Mouse (Mus musculus) Patski (cell line): ENCODE results near the gene Aes. TPM values are rescaled to one million over a fixed set of nuclear protein-coding genes. Genes with fewer than 3 reads are reported as not detected.

Experiments used
- ATAC-seq: fragments of 100-300 bp; one replicate; pipeline ENCODE4 v1.8.0; 2021
- CTCF ChIA-PET: fragments of 350-600 bp; sonication (Branson Sonifier 250); formaldehyde crosslinking; loops from one replicate; lab custom pipeline; 2022; ENCODE audit warnings: inconsistent platforms; lab: Charles Lee
- POLR2A ChIA-PET: fragments of 350-600 bp; sonication (Branson Sonifier 250); formaldehyde crosslinking; loops from one replicate; lab custom pipeline; 2022; ENCODE audit warnings: antibody characterized with exemption, inconsistent platforms; lab: Charles Lee
- DNase-seq: peaks from one replicate; pipeline ENCODE4 v3.0.0-alpha.2; 2011; ENCODE audit warnings: low read depth, low spot score
- H3K27me3 ChIP-seq: fragments of 371-371 bp; one replicate; pipeline ENCODE4 v1.5.1; 2021
- CTCF ChIP-seq: fragments of 100-300 bp; IDR thresholded peaks from one replicate; pipeline ENCODE4 v1.5.1; 2021
- in situ Hi-C: fragments of 300-500 bp; cut with MboI; formaldehyde crosslinking; loops from 3 replicates; pipeline ENCODE4 v1.11.1; 2018; ENCODE audit warnings: low pct_unique_long_range_greater_than_20kb, mixed read lengths
- polyA plus RNA-seq: library from polyadenylated mRNA; unstranded; gene quantifications from one replicate; pipeline ENCODE4 v1.2.3, GENCODE M21; 2021

The Aes gene
- polyA plus RNA-seq, 1 experiment from 2014 or later: 1,239 TPM

DNA sequence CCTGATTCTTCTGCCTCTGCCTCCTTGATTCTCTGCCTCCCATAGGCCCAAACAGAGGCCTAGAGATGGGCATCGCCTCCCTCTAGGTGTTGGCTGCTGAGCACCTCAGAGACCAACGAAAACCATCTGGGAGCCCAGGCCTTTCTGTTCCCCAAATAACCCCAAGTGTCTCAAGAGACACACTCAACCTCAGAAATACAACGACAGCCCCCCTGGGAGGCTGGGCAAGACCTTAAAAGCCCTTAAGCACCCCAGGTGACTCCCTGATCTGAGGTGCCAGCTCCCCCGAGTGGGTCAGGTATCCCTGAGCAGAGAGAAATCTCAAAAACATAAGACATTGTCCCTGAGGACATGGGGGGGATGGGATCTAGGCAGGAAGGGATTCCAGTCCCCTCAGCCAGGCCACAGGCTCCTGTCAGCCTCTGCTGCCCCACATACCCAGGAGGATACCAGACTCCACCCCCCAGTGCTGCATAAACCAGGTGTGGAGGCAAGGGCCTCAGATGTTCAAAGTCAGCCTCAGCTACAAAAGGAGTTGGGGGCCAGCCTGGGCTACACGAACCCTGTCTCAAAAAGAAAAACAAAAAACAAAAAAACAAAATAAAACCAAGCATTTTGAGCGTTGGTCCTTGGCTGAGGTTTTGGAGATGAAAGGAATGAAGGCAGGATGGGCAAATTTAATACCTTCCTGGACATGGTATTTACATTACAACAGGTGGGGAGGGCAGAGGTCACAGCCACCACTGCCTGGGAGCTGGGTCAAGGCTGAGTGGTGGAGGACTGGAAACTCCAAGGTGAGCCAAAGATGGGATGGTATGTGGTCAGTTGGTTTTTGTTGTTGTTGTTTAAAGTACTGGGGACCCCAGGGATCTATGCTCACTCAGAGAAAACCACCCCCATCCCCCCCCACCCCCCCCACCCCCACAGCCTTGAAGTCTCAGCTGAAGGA lies 5.2 kb upstream of the Aes start:
- in situ Hi-C loops: loop anchor here (10.0 kb wide), 1 partner anchor 51 kb away; the partner anchor contains the start of genes BC025920 and Tle6
- ChIA-PET CTCF (interaction anchor here (4.0 kb wide), 1 partner anchor 17 kb away, joined by 22 read pairs; no protein-coding TSS in a partner anchor), POLR2A (no interaction called here)
- no peaks in the 10 kb centered on the region for H3K27me3 ChIP-seq
- ATAC-seq (no peak), DNase-seq (no peak)
- TF ChIP-seq CTCF: no peak

DNA sequence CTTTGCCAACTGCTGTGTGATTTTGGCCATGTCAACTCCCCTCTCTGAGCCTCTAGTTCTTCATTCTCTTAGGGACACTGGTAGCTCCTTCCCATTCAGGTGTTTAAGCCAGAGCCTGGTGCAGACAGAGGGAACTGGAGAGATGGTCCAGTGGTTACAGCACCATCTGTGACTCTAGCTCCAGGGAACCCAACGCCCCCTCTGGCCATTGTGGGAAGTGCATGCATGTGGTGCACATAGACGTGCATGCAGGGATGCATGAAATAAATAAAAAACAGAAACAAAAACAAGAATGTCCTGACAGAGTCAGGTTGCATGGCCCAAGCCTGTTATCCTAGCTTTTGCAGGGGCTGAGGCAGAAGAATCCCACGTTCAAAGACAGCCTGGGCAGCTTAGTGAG lies 3.0 kb upstream of the Aes start:
- in situ Hi-C loops: loop anchor here (10.0 kb wide), 1 partner anchor 49 kb away; the partner anchor contains the start of genes BC025920 and Tle6
- no peak for TF ChIP-seq CTCF

DNA sequence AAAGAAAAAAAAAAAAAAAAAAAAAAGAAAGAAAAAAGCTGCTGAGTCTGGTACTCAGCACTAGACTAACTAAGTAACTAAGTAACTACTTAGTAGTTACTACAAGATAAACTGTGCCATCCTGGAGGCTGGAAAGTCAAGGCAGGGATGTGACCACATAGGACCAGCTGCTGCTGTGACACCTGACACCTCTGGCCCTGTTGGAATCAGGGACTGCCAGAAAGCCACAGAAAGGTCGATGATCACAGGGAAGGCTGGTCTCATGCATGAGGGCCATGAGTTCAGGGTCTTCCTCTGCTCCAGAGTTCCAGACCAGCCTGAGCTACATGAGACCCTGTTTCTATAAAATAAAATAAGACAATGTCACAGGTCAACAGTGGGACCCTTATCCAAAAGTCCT lies 1.8 kb upstream of the Aes start:
- ATAC-seq (no peak), DNase-seq (no peak)
- TF ChIP-seq CTCF: no peak
- CTCF ChIA-PET: no interaction called here
- no peaks in the 10 kb centered on the region for H3K27me3 ChIP-seq
- in situ Hi-C loops: loop anchor here (10.0 kb wide), 1 partner anchor 47 kb away; the partner anchor contains the start of genes BC025920 and Tle6
- POLR2A ChIA-PET: no interaction called here

More for the DNA sequence above, 3.0 kb upstream of the Aes start:
- DNase-seq (no peak), ATAC-seq (no peak)
- POLR2A ChIA-PET: interaction anchor here (0.8 kb wide), 1 partner anchor 16 kb away, joined by 3 read pairs; no protein-coding TSS in a partner anchor
- no peaks in the 10 kb centered on the region for H3K27me3 ChIP-seq
- CTCF ChIA-PET: interaction anchor here (1.3 to 1.6 kb wide), 3 partner anchors 47 to 55 kb away, joined by 3 to 6 read pairs (median 6); no protein-coding TSS in a partner anchor

DNA sequence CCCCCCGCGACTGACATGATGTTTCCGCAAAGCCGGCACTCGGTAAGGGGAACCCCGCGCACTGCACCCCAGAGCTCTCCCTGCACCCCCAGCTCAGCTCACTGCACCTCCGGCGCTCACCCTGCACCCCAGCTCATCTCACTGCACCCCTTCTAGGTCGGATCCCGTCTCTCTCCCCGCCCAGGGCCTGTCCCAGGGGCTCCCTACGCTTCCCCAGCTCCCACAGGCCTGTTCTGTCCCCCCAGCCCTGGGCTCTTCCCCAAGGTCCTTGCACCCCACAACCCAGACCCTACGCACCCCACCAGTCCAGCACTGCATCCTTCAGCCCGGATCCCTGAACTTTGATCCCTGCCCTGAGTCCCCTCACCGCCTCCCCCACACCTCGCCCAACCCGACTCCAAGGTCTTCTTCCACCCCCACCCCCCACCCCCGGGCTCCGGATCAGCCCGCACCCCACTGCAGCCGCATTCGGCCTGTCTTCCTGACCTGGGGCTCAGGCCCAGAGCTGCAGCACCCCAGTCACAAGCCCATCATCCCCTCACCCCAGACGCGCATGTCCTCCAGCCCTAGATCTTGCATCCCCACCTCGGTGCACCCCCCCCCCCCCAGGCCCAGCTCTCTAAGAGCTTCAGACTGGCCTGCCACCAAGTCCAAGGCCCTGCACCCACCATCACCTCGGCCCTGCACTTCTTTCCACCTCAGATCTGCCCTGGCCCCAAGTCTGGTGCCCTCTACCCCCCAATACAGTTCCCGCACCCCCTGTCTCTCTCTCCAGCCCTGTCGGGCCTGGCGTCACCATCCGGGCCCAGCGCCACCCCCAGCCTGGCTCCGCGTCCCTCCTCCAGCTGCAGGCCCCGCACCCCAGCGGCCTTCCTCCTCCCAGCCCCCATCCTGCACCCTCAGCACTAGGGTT lies 595 bp downstream of the Aes start:
- no peak for TF ChIP-seq CTCF
- H3K27me3 ChIP-seq: no peaks in the 10 kb centered on the region
- DNase-seq (no peak), ATAC-seq (no peak)
- ChIA-PET POLR2A (interaction anchor here (0.6 to 3.6 kb wide), 6 partner anchors 8 to 793 kb away, joined by 3 to 24 read pairs (median 3); no protein-coding TSS in a partner anchor), CTCF (interaction anchor here (1.2 to 1.5 kb wide), 2 partner anchors 9 to 11 kb away, joined by 3 to 7 read pairs; no protein-coding TSS in a partner anchor)
- in situ Hi-C loops: loop anchor here (10.0 kb wide), 1 partner anchor 45 kb away; the partner anchor contains the start of genes BC025920 and Tle6

DNA sequence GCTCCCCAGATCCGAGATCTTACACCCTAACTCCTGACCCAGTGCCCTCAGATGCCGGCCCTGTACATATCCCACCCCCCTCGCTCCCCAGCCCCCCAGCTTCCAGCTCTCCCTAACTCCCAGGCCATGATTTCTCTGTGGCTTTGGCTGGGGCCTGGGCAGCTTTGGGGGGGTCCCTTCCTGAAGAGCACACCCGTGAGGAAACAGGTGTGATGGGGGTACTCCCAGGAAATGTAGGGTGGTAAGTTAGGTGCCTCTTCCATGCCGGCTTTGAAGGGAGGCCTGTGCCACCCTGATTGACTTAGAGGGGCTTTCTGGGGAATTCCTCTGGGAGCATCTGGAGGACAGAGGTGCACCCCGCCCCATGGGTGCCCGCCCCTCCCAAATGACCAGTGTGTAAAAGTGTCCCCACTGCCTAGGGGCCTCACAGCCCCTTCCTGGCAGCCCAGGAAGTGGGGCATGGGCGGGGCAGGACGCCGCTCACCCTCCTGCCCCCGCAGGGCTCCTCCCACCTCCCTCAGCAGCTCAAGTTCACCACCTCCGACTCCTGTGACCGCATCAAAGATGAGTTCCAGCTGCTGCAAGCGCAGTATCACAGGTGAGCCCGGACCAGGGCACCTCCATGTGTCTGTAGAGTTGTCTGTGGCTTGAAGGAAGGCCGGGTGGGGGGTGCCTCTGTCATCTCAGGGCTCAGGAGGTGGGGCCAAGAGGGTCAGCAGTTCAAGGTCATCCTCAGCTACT lies 1.6 kb downstream of the Aes start:
- in situ Hi-C loops: no loop called here
- no peak for DNase-seq
- no peaks in the 10 kb centered on the region for H3K27me3 ChIP-seq
- ChIA-PET CTCF (interaction anchor here (1.2 to 5.7 kb wide), 3 partner anchors 10 kb away, joined by 3 to 48 read pairs (median 8); no protein-coding TSS in a partner anchor), POLR2A (interaction anchor here (0.6 to 3.6 kb wide), 4 partner anchors 9 to 794 kb away, joined by 3 to 24 read pairs (median 8); no protein-coding TSS in a partner anchor)
- peak; percentile 18 for ATAC-seq
- no peak for TF ChIP-seq CTCF

DNA sequence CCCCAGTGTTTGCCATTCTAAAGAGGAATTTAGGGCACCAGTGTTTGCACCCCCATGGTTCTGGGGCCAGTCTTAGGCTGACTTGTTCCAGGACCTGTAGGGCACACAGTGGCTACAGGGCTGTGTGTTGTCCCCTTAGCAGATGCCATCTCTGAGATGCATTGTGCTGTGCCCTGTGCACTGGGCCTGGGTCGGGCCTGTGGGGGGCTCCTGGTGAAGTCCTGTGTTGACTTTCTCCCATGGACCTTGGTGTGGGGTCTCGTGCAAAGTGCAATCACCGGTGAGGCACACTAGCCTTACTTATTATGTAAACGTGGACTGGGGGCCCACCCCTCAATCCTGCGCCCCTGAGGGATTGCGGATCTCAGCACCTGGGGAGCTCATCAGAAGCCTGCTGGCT lies 3.1 kb downstream of the Aes start:
- ChIA-PET CTCF (interaction anchor here (0.9 to 5.7 kb wide), 4 partner anchors 9 to 42 kb away, joined by 3 to 48 read pairs (median 6); partner anchors contain the start of gene Tle2), POLR2A (interaction anchor here (0.7 to 3.6 kb wide), 5 partner anchors 9 to 40 kb away, joined by 3 to 24 read pairs (median 8); no protein-coding TSS in a partner anchor)
- in situ Hi-C loops: no loop called here
- no peak for TF ChIP-seq CTCF
- ATAC-seq (no peak), DNase-seq (no peak)
- H3K27me3 ChIP-seq: no peaks in the 10 kb centered on the region

DNA sequence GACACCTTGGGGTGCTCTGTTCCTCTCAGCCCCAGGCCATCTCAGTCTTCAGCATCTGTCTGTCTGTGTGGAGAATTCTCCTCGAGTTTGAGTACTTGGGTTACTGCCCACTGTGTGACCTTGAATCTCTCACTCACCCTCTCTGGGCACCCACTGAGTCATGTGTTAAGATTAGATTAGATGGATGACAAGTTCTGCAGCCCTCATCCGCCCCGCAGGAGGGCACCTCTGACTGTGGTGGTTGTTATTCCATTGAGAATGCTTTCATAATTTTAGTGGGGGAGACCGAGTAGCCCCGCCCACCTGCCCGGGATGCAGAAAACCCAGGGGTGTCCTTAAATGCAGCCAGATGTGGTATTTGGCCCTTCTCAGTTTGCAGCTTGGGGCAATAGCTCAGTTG lies 4.2 kb downstream of the Aes start:
- H3K27me3 ChIP-seq: no peaks in the 10 kb centered on the region
- ATAC-seq (peak; percentile 48), DNase-seq (peak; percentile 27)
- in situ Hi-C loops: no loop called here
- ChIA-PET CTCF (interaction anchor here (1.1 to 5.7 kb wide), 4 partner anchors 10 to 42 kb away, joined by 3 to 48 read pairs (median 5); partner anchors contain the start of genes BC025920 and Tle2), POLR2A (interaction anchor here (0.6 to 1.6 kb wide), 4 partner anchors 9 to 68 kb away, joined by 3 to 4 read pairs (median 3); partner anchors contain the start of gene Ncln)
- no peak for TF ChIP-seq CTCF

DNA sequence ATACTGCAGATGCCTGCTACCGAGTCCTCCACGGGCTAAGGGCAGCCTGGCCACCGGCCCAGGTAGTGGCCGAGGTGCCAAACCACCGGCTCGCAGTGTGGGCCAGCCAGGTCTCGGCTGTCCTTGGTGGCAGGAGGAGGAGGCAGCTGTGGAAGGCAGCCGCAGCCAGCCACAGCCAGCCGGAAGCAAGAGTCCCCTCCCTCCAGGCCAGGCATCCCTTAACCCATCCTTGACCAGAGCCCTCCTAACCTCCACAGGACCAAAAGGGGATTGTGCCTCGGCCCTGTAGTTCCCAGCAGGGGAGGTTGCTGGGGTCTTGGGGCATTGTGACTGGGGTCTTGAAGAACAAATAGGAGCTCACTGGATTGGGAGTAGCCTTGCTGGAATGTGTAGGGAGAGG lies 4.9 kb downstream of the Aes start:
- POLR2A ChIA-PET: interaction anchor here (0.6 to 2.5 kb wide), 5 partner anchors 9 to 68 kb away, joined by 3 to 7 read pairs (median 4); partner anchors contain the start of gene Ncln
- CTCF ChIA-PET: interaction anchor here (0.9 to 5.7 kb wide), 4 partner anchors 14 to 45 kb away, joined by 3 to 48 read pairs (median 4); partner anchors contain the start of gene BC025920
- ATAC-seq: peak; percentile 34

More for the DNA sequence above, 4.9 kb downstream of the Aes start:
- no peak for TF ChIP-seq CTCF
- H3K27me3 ChIP-seq: no peaks in the 10 kb centered on the region
- DNase-seq: no peak
- in situ Hi-C loops: no loop called here
